Mouse (Mus musculus): ENCODE results near the gene Ptpn4.

The Ptpn4 gene

GRCm38 (mm10) chr1:119640006-119640405 is 197.4 kb downstream of the Ptpn4 start:
- DNase-seq, result no peak

GRCm38 (mm10) chr1:119637188-119638023 is 200.0 kb downstream of the Ptpn4 start:
- no peak for DNase-seq

GRCm38 (mm10) chr1:119634746-119635145 is 202.7 kb downstream of the Ptpn4 start:
- no peak for DNase-seq

DNA sequence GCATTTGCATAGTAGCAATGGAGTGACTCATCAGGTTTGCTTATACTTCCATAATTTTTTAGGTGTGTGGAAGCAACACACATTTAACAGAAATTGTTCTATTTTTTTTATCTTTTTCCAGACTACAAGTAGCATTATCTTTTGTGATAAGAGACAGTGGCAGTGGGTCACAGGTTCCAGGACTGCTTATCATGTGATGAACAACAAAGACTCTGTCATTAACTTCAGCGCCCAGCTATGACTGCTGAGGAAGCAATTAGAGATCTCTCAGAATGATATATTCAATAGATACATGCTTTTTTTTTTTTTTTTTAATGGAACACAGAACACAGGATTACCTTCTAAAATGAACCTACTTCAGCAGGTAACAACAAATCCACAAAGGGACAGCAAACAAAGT is 207.0 kb downstream of the Ptpn4 start:
- no peak for DNase-seq

DNA sequence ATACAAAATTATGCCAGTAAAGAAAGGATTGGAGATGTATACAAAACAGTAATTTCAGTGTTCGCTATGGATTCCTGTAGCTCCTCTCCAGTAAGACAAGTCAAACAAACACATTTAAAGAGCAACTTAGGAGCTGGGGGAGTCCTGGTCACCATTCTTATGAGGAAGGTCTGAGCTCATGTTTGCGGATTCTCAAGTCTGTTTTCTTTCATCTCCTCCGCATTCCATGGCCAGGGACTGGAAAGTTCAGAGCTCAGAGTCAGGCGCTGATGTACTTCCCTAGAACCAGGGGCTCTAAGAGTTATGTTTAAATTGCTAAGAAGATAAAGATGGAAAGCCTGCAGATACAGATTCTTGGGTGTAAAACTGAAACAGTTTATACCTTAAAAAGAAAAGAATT is 210.6 kb downstream of the Ptpn4 start:
- no peak for DNase-seq

- DNase-seq, result no peak
These were observed 213.0 kb downstream of the Ptpn4 start for GRCm38 (mm10) chr1:119624444-119624843.

- DNase-seq, result no peak
These were observed 232.0 kb downstream of the Ptpn4 start for GRCm38 (mm10) chr1:119605396-119605795.

Data from B cell, adult 2 months (primary cell).